Mouse (Mus musculus): ENCODE results near the gene Hltf.
"Not testable (repeated sequence)": the region's sequence is repeated elsewhere in the genome, so short reads cannot be mapped to it uniquely, and the experiment has no call there.

Gene Hltf

GRCm38 (mm10) chr3:20057306-20058196 lies at the start of gene Hltf:
Hltf (plus strand) TSS chr3:20057811.
- peak; percentile 92 for DNase-seq

- DNase-seq, result no peak
These were observed 47.1 kb upstream of the Hltf start for GRCm38 (mm10) chr3:20010464-20010863.

GRCm38 (mm10) chr3:20010905-20011304 lies 46.7 kb upstream of the Hltf start:
- DNase-seq, result not testable (repeated sequence)

GRCm38 (mm10) chr3:20014454-20014853 lies 43.2 kb upstream of the Hltf start:
- no peak for DNase-seq

- no peak for DNase-seq
These were observed 39.5 kb upstream of the Hltf start for GRCm38 (mm10) chr3:20018076-20018475.

- DNase-seq, result no peak
These were observed 33.8 kb upstream of the Hltf start for GRCm38 (mm10) chr3:20023832-20024231.

- no peak for DNase-seq
These were observed 31.1 kb upstream of the Hltf start for GRCm38 (mm10) chr3:20026481-20026880.

GRCm38 (mm10) chr3:20026996-20027689 lies 30.5 kb upstream of the Hltf start:
- no peak for DNase-seq

GRCm38 (mm10) chr3:20027788-20028187 lies 29.8 kb upstream of the Hltf start:
- DNase-seq, result no peak

GRCm38 (mm10) chr3:20028640-20029039 lies 29.0 kb upstream of the Hltf start:
- no peak for DNase-seq

- no peak for DNase-seq
These were observed 26.8 kb upstream of the Hltf start for GRCm38 (mm10) chr3:20030807-20031206.

- no peak for DNase-seq
These were observed 23.6 kb upstream of the Hltf start for GRCm38 (mm10) chr3:20033761-20034718.

- peak; percentile 86 for DNase-seq
These were observed 22.7 kb upstream of the Hltf start, which contains the start of gene Hps3 for GRCm38 (mm10) chr3:20034719-20035404. Hps3 (minus strand) TSS chr3:20035315.

GRCm38 (mm10) chr3:20036069-20036468 lies 21.5 kb upstream of the Hltf start:
- no peak for DNase-seq

- not testable (repeated sequence) for DNase-seq
These were observed 16.1 kb upstream of the Hltf start for GRCm38 (mm10) chr3:20041461-20041860.

- DNase-seq, result not testable (repeated sequence)
These were observed 12.9 kb upstream of the Hltf start for GRCm38 (mm10) chr3:20044736-20045135.

- no peak for DNase-seq
These were observed 558 bp downstream of the Hltf start for GRCm38 (mm10) chr3:20058197-20058541.

- DNase-seq, result no peak
These were observed 18.8 kb downstream of the Hltf start for GRCm38 (mm10) chr3:20076145-20077053.

- DNase-seq, result no peak
These were observed 24.6 kb downstream of the Hltf start for GRCm38 (mm10) chr3:20082161-20082560.

GRCm38 (mm10) chr3:20103830-20104229 lies 46.2 kb downstream of the Hltf start:
- DNase-seq, result no peak

- no peak for DNase-seq
These were observed 46.7 kb downstream of the Hltf start for GRCm38 (mm10) chr3:20104318-20104717.
